Mouse (Mus musculus) lung, embryonic 15.5 days (tissue): Measurements from ENCODE around the gene Fbxw4. TPM values are rescaled to one million over a fixed set of nuclear protein-coding genes. Genes with fewer than 3 reads are reported as not detected.

Experiments used
- ATAC-seq: fragments of 200-750 bp; cut with Nextera tagmentation; 2 replicates; pipeline ENCODE4 v1.8.0; 2017; ENCODE audit warnings: moderate number of reproducible peaks, borderline replicate concordance; ENCODE audit not compliant: low FRiP score, low TSS enrichment; ENCODE audit errors: extremely low read depth
- H3K27ac ChIP-seq: fragments of 300-500 bp; sonication (generic); 2 replicates; pipeline ENCODE4 v1.5.1; 2015; ENCODE audit warnings: moderate library complexity, mild to moderate bottlenecking, inconsistent platforms
- H3K27me3 ChIP-seq: fragments of 300-500 bp; sonication (generic); 2 replicates; pipeline ENCODE4 v1.6.1; 2015; ENCODE audit warnings: inconsistent platforms
- H3K36me3 ChIP-seq: fragments of 300-500 bp; sonication (generic); 2 replicates; pipeline ENCODE4 v1.6.1; 2015; ENCODE audit warnings: inconsistent platforms
- H3K4me1 ChIP-seq: fragments of 300-500 bp; sonication (generic); 2 replicates; pipeline ENCODE4 v1.6.1; 2015; ENCODE audit warnings: inconsistent platforms
- H3K4me2 ChIP-seq: fragments of 300-500 bp; sonication (generic); 2 replicates; pipeline ENCODE4 v1.6.1; 2015; ENCODE audit warnings: inconsistent platforms, mild to moderate bottlenecking, moderate library complexity
- H3K4me3 ChIP-seq: fragments of 300-500 bp; sonication (generic); 2 replicates; pipeline ENCODE4 v1.5.1; 2015; ENCODE audit warnings: mild to moderate bottlenecking, inconsistent platforms
- H3K9ac ChIP-seq: fragments of 300-500 bp; sonication (generic); 2 replicates; pipeline ENCODE4 v1.6.1; 2015; ENCODE audit warnings: inconsistent platforms
- H3K9me3 ChIP-seq: fragments of 300-500 bp; sonication (generic); 2 replicates; pipeline ENCODE4 v1.6.1; 2016; ENCODE audit warnings: inconsistent platforms
- WGBS: fragments of 180-500 bp; shearing (Covaris S2); methylation state at CpG from one replicate; pipeline ENCODE4 v1.1.7; 2015; 5-methylcytosine and 5-hydroxymethylcytosine counted together
- polyA plus RNA-seq: library from polyadenylated mRNA; unstranded; fragments of >200 nt; fragmentation: Nextera tagmentation; extraction: Ambion mirVana; gene quantifications from 2 replicates; pipeline ENCODE4 v1.2.1, GENCODE M21; 2015

Gene Fbxw4
- 4.1 and 5.6 TPM in 2 replicates for polyA plus RNA-seq

DNA sequence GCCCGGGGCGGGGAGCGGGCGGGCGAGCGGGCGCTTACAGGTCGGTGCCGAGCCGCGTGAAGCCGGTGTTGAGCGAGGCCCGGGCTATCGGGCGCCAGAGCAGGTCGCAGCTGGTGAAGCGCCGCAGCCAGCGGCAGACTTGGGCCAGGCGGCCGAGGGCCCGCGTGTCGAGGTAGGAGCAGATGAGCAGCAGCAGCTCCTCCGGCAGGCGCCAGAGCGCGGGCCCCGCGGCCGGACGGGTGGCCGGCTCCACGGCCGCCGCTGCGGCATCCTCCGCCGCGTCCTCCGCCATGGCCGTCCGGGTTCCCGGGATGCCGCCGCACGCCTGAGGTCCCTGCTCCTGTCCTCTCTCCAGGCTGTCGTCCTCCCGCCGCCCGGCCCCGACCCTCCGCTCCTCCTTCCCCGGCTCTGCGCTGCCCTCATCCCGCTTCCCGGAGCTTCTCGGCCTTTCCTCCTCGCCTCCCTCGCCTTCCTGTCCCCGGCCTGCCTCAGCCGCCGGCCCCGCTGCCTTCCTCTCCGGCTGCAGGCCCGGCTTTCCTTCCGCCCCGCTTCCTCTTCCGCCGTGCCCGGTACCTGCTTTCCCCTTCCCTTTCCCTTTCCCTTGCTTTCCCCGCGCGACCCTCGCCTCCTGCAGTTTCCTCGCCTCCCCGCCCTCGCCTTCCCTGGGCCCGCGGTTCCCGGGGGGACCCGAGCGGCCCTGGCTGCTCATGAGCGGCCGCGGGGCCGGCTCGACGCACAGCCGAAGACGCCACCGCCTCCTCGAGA, at the start of gene Fbxw4:
Gene Fbxw4, minus strand, starts transcription at position 575 of the 765 bp plus-strand sequence.
- Histone ChIP-seq H3K27ac (peak within 1 kb of the TSS; percentile 96), H3K36me3 (no peaks in the 10 kb centered on the region), H3K27me3 (no peaks in the 10 kb centered on the region), H3K4me3 (peak within 1 kb of the TSS; percentile 92), H3K4me2 (peak within 1 kb of the TSS; percentile 70), H3K4me1 (peaks cover 40% of the 10 kb centered on the region), H3K9ac (peak within 1 kb of the TSS; percentile 96), H3K9me3 (no peaks in the 10 kb centered on the region)
- whole genome bisulfite sequencing: under 1% methylated on average over 75 of the region's 94 CpGs
- ATAC-seq: peak; percentile 79

DNA sequence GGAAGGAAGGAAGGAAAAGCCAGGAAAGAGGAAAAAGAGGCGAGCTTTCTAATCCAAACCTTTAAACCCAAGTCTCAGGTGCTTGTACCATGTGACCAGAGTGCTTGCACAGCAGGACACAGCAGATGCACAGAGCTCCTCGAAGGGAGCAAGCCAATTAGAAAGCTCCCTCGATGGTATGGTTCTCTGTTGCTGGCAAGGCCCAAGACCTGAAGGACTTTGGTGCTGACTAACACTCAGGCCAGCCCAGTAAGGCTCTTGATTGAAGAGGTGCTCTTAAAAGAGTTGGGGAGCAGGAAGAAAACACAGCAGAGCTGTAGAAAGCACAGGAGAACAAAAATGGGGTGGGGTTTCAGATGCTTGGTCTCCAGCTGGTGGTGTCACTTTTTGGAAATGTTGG, 48.6 kb upstream of the Fbxw4 start:
- Histone ChIP-seq H3K36me3 (no peaks in the 10 kb centered on the region), H3K27ac (no peak overlapping the region), H3K9me3 (no peaks in the 10 kb centered on the region), H3K4me2 (no peak overlapping the region), H3K9ac (no peak overlapping the region), H3K4me1 (no peaks in the 10 kb centered on the region), H3K4me3 (no peak overlapping the region), H3K27me3 (no peaks in the 10 kb centered on the region)
- 60% methylated on average over 3 of the region's 3 CpGs for WGBS
- no peak for ATAC-seq

DNA sequence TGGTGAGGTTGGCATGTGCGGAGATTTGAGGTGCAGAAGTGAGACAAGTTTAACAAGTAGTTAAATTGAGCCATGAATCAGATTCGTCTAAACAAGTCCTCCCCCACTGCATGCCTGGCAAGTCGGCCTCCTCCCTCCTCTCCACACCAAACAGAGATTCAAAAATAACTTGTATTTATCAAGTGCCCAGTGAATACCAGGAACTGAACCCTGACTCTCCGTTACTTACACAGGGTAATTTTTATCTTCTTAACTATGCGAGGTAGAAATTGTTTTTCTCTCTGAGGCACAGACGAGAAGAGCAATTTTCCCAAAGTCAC, 36.1 kb upstream of the Fbxw4 start:
- Histone ChIP-seq H3K4me2 (no peak overlapping the region), H3K9ac (no peak overlapping the region), H3K27me3 (no peaks in the 10 kb centered on the region), H3K4me3 (no peak overlapping the region), H3K4me1 (no peaks in the 10 kb centered on the region), H3K36me3 (no peaks in the 10 kb centered on the region), H3K27ac (no peak overlapping the region), H3K9me3 (no peaks in the 10 kb centered on the region)
- ATAC-seq: no peak
- 29% methylated on average over 6 of the region's 6 CpGs for WGBS

DNA sequence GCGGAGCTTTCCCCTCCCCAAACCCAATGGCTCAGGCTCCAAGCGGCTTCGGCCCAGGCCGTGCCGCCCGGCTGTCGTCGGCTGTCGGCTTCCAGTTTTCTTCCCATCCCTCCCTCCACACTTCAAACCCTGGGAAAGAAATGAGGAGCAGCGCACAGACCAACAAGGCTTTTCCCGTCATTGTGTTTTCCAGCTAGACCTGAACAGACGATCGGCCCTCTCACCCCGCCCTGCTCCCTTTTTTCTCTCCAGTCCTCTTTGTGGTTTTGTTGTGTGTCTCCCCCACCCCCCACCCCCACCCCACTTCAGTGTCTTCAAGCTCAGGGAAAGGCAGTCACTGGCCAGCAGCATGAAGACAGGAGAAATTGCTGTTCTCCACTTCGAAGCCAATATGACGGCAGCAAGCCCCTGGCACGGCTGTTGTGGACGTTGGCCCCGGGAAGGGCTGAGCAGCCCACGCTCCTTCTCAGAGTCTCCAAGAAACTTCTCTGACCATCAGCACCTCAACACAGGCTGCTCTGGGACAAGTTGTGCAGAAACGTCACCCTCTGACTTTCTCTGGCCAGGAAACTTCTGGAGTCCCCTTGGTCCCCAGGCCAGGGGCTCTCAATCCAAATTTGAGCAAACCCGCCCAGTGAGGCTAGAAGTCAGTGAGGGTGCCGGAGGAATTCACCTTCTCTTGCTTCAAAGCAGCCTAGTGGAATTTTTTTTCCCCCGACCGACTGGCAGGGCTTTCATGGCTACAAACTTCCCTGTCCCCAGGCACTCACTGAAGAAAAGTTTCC, 35.6 kb upstream of the Fbxw4 start:
- H3K4me1 ChIP-seq: no peaks in the 10 kb centered on the region
- H3K9ac ChIP-seq: no peak overlapping the region
- no peaks in the 10 kb centered on the region for H3K9me3 ChIP-seq
- H3K27me3 ChIP-seq: no peaks in the 10 kb centered on the region
- WGBS: 32% methylated on average over 25 of the region's 25 CpGs
- ATAC-seq: no peak
- H3K27ac ChIP-seq: no peak overlapping the region
- H3K36me3 ChIP-seq: no peaks in the 10 kb centered on the region
- H3K4me3 ChIP-seq: no peak overlapping the region
- H3K4me2 ChIP-seq: peak overlapping the region; percentile 22; the same call in 1 of the 2 replicates

DNA sequence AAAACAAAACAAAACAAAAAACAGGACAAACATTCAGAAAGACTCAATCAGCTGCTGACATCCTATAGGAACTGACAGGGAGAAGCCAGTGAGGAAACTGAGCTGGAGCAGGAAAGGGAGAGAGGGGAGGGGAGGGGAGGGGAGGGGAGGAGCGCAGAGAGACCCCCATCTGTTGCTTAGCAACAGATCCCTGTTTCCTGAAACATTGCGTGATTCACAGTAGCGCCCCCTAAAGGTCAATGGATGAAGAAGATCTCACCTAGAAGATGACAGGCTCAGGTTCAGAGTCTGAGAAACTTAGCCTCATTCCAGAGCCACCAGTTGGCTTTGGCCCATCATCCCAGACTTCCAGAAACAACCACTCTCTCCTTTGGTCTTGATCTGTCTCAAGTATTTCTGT, 33.9 kb upstream of the Fbxw4 start:
- Histone ChIP-seq H3K36me3 (no peaks in the 10 kb centered on the region), H3K27me3 (no peaks in the 10 kb centered on the region), H3K27ac (no peak overlapping the region), H3K9ac (no peak overlapping the region), H3K4me3 (no peak overlapping the region), H3K4me1 (no peaks in the 10 kb centered on the region), H3K9me3 (no peaks in the 10 kb centered on the region), H3K4me2 (no peak overlapping the region)
- 34% methylated on average over 3 of the region's 3 CpGs for WGBS
- no peak for ATAC-seq

DNA sequence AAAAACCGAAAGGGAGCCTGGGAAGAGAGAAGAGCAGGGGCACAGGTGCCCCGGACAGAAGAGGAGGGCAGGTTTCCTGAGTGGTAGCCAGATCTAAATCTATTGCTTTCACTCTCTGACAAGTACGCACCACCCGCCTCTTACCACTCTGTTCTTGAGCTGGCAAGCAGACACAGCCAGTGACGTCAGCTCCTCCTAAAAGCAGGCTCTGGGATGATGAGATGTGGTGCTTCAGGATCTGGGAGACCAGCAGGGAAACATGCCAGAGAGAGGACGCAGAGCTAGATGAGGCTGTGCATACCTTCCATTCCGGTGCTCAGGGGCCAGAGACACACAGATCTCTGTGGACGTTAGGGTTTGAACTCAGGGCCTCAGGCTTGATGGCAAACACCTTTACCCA, 32.1 kb upstream of the Fbxw4 start:
- Histone ChIP-seq H3K4me1 (no peaks in the 10 kb centered on the region), H3K9me3 (no peaks in the 10 kb centered on the region), H3K4me2 (no peak overlapping the region), H3K27ac (no peak overlapping the region), H3K27me3 (no peaks in the 10 kb centered on the region), H3K9ac (no peak overlapping the region), H3K36me3 (no peaks in the 10 kb centered on the region), H3K4me3 (no peak overlapping the region)
- no peak for ATAC-seq
- 75% methylated on average over 8 of the region's 8 CpGs for WGBS

DNA sequence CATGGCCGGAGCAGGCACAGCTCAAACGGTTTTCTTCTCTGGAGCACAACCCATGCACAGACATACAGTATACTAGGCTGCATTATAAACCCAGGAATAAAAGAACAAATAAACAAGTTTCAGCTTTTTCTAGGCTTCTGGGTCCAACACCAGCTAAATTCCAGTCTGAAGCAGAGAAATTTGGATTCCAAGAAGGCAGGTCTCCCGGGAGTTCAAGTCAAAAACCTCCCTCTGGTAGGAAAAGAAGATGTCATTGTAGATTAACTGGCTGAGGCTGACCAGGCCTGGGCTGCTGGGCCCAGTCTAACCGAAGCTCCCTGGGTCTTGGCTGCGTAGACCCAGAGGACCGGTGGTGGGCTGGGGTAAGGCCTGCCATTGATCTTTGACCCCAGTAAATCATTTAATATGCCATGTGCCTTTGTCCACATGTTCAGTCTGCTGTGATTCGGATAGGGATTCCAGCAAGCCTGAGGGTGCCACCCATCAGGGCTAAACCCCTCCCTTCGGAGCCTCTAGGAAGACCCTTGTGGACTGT, 31.0 kb upstream of the Fbxw4 start:
- WGBS: 59% methylated on average over 8 of the region's 8 CpGs

DNA sequence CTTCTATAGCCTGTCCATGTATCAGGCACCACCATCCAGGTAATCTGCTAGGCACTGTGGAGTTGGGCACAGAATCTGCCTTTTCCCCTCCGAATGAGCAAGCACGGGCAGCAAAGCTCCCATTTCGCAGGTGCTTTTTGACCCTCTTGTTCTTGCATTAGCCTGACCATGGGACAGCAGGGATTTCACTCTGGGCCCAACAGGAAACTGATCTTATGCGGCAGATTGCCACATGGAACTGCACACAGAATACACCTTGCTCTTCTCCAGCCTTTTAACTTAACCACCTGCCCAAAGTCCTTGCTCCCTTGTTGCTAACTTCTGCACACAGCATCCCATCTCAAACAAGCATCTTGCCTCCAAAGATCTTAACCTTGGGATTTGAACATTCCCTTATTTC, 26.9 kb upstream of the Fbxw4 start:
- no peak overlapping the region for H3K27ac ChIP-seq
- H3K4me1 ChIP-seq: no peaks in the 10 kb centered on the region
- 64% methylated on average over 4 of the region's 4 CpGs for WGBS
- H3K9ac ChIP-seq: no peak overlapping the region
- no peak overlapping the region for H3K4me3 ChIP-seq
- no peaks in the 10 kb centered on the region for H3K36me3 ChIP-seq
- ATAC-seq: no peak
- no peak overlapping the region for H3K4me2 ChIP-seq
- H3K9me3 ChIP-seq: no peaks in the 10 kb centered on the region
- H3K27me3 ChIP-seq: no peaks in the 10 kb centered on the region

More for the DNA sequence above, 31.0 kb upstream of the Fbxw4 start:
- Histone ChIP-seq H3K9me3 (no peaks in the 10 kb centered on the region), H3K4me3 (no peak overlapping the region), H3K9ac (no peak overlapping the region), H3K36me3 (no peaks in the 10 kb centered on the region), H3K4me1 (no peaks in the 10 kb centered on the region), H3K4me2 (no peak overlapping the region), H3K27ac (no peak overlapping the region), H3K27me3 (no peaks in the 10 kb centered on the region)
- no peak for ATAC-seq

DNA sequence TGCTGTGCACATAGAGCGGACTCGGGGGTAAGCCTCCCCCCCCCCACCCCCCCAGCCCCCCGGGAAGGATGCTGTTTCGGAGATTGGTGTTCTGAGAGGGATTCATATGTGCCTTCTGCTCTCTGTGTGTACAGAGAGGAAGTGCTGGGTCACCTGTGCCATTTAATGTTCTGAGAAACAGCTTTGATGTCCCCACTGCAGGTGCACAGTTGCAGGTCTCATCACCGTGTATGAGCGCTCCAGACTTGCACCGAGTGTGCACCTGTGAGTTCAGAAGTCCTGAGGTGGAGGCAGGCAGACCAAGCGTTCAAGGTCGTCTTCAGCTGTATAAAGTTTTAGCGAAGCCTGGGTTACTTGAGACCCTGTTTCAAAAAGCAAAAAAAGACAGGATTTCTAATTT, 23.6 kb upstream of the Fbxw4 start:
- no peaks in the 10 kb centered on the region for H3K27me3 ChIP-seq
- H3K4me2 ChIP-seq: no peak overlapping the region
- H3K4me3 ChIP-seq: no peak overlapping the region
- no peak for ATAC-seq
- whole genome bisulfite sequencing: 62% methylated on average over 10 of the region's 10 CpGs
- no peaks in the 10 kb centered on the region for H3K4me1 ChIP-seq
- no peaks in the 10 kb centered on the region for H3K36me3 ChIP-seq
- H3K9me3 ChIP-seq: no peaks in the 10 kb centered on the region
- no peak overlapping the region for H3K27ac ChIP-seq
- no peak overlapping the region for H3K9ac ChIP-seq

DNA sequence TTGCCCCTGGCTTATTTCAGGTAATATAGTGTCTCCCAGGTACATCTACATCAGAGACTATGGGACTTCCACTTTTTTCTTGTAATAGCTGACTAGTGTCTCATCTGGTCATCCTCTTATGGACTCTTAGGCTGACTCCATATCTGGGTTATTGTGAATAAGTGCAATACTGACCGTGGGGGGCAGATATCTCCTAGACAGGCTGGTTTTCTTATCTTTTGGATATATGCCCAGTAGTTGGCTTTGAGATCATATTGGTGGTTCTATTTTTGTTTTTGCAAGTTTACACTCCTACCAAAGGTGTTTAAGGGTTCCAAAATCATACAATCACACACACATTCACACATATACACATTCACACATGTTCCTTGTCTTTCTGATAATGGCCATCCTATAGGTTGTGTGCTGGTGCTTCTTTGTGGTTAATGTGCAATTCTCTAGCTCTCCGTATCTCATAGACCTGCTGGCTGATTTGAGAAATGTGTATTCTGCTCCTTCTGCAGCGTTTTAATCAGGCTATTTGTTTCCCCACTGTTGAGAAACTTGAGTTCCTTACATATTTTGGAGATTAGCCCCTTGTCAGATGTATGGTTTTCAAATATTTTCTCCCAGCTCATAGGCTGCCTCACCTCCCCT, 20.5 kb upstream of the Fbxw4 start:
- H3K27ac ChIP-seq: no peak overlapping the region
- WGBS: 31% methylated on average over 3 of the region's 3 CpGs
- H3K27me3 ChIP-seq: peaks cover 7% of the 10 kb centered on the region
- no peak for ATAC-seq
- no peak overlapping the region for H3K9ac ChIP-seq
- no peaks in the 10 kb centered on the region for H3K36me3 ChIP-seq
- H3K4me3 ChIP-seq: no peak overlapping the region
- H3K9me3 ChIP-seq: no peaks in the 10 kb centered on the region
- H3K4me2 ChIP-seq: no peak overlapping the region
- H3K4me1 ChIP-seq: peaks cover 7% of the 10 kb centered on the region; the same call in 1 of the 2 replicates

DNA sequence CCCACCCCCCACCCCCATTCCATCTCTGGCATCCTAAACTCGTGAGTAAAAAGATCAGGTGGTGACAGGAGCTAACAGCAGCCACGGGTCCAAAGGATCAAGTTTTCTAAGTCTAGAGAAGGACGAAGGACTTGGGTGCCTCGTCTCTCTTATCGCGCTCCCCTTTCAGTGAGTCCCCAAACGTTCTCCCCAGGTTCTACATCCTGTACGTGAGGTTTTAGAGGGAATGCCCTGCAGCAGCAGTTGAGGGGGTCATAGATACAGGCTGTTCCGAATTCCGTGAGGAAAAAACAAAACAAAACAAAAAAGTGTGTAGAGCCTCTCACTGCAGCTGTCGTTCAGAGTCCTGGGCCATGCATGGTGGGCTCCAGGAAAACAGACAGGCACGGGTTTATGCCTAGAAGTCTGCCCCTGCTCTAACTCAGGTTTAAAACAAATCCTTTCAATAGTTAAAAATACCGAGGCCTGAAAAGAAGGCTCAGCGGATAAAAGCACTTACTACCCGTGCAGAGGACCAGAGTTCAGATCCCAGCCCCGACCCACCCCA, 16.7 kb upstream of the Fbxw4 start:
- no peak overlapping the region for H3K27ac ChIP-seq
- H3K4me3 ChIP-seq: peak overlapping the region; percentile 35
- no peaks in the 10 kb centered on the region for H3K36me3 ChIP-seq
- WGBS: 11% methylated on average over 16 of the region's 16 CpGs
- no peak for ATAC-seq
- H3K9me3 ChIP-seq: no peaks in the 10 kb centered on the region
- H3K27me3 ChIP-seq: peaks cover 35% of the 10 kb centered on the region
- no peak overlapping the region for H3K9ac ChIP-seq
- peak overlapping the region; percentile 67 for H3K4me2 ChIP-seq
- peaks cover 11% of the 10 kb centered on the region; the same call in 1 of the 2 replicates for H3K4me1 ChIP-seq
